Mouse (Mus musculus) embryonic fibroblast, embryonic 13.5 days (primary cell): ENCODE data around the gene Fau.

Experiments
- CTCF ChIP-seq: IDR thresholded peaks from 2 replicates; pipeline ENCODE4 v1.5.1; 2011; ENCODE audit warnings: mild to moderate bottlenecking, control low read depth, low read length, moderate library complexity, borderline replicate concordance; ENCODE audit not compliant: insufficient read depth
- POLR2A ChIP-seq: IDR thresholded peaks from 2 replicates; pipeline ENCODE4 v1.6.1; 2011; ENCODE audit warnings: low read depth, mild to moderate bottlenecking, control low read depth, low read length, moderate library complexity

DNA sequence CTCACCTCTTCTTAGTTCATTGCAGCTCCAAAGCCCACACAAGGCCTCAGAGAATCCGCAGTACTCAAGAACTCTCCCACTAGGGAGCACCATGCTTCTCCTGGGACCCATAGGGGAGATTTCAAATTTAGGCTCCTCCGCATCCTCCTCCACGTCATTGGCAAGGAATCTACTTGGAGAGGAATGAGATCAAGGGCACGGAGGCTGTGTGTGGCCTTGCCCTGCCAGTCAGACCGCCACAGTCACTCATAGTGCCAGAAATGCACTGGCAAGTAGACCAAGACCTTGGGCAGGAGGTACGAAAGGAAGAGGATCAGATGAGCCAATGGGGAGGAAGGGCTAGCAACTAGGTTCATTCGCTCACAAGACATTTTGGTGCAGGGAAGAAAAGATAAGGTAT is 33.7 kb upstream of the Fau start:
- TF ChIP-seq CTCF (no peak), POLR2A (no peak)
